9 mouse cellular contexts compared by ENCODE assay signal in the genomic region with DNA sequence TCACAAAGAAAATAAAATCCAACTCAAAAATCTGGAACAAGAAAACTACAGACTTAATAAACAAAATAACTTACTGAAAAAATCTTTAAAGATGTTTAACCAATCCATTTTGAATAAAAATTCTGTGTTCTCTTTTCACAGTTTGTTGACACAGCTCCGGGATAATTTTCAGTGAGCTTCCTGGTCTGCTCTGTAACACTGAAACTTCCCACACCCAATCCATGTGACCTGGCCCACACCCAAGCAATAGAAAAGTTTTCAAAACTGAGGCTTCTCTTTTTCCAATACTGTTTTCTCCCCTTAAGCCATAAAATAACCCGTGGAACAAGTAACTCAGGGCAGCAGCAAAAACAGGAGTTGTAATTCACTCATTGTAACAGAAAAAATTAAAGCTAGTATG. TPM values are rescaled to one million over a fixed set of nuclear protein-coding genes. Genes with fewer than 3 reads are reported as not detected.
DNase-seq lines count a peak whose midpoint lies in the region; ATAC-seq and TF ChIP-seq lines count a peak whose summit lies in the region.
"Had no signal": no experiment of that assay in that cellular context is flagged by ENCODE, and none has a peak within 500 bp of the region (broad histone marks: within the 10 kb centered on the region; RNA-seq: fewer than 3 reads in every experiment).

No protein-coding gene starts in this region.

- peaks cover 8% of the 10 kb centered on the region; the same call in 1 of the 2 replicates for H3K4me1 ChIP-seq in heart, embryonic 16.5 days (ENCODE audit: control insufficient read depth, insufficient read depth, low read length)
- H3K4me1 ChIP-seq in lung, adult 2 months (ENCODE audit: control insufficient read depth, insufficient read depth, low read length) = peaks cover 11% of the 10 kb centered on the region
- H3K4me1 ChIP-seq in cerebellum, adult 2 months (ENCODE audit: control insufficient read depth, insufficient read depth, low read length) = no peaks in the 10 kb centered on the region; the same call in 1 of the 2 replicates

- no peak overlapping the region for H3K9ac ChIP-seq in heart, embryonic 16.5 days (ENCODE audit: low read length)
- H3K9ac ChIP-seq: liver, embryonic 14.5 days had no signal

- peak overlapping the region; percentile 32; the same call in 1 of the 2 replicates for H3K27ac ChIP-seq in heart, embryonic 16.5 days (ENCODE audit: low read length)
- no peak overlapping the region for H3K27ac ChIP-seq in cerebellum, adult 2 months (ENCODE audit: insufficient read depth, low read length)
- H3K27ac ChIP-seq: liver, embryonic 14.5 days had no signal

- H3K36me3 ChIP-seq in heart, embryonic 16.5 days (ENCODE audit: control insufficient read depth, insufficient read depth) = no peaks in the 10 kb centered on the region; the same call in none of the 2 replicates

- ATAC-seq in heart, embryonic 16.5 days (replicated peaks; ENCODE audit: extremely low read depth, insufficient read depth, low FRiP score) = peak; percentile 37; the same call in 1 of the 2 replicates
- ATAC-seq in cerebellum, adult (ENCODE audit: insufficient number of reproducible peaks, low FRiP score, low TSS enrichment) = no peak

- TF ChIP-seq POLR2A in lung, adult 2 months (IDR thresholded peaks at IDR 0.05; ENCODE audit: borderline replicate concordance, extremely low read depth, low read depth, low read length) = no peak
- TF ChIP-seq POLR2A in cerebellum, adult 2 months (IDR thresholded peaks at IDR 0.05; ENCODE audit: borderline replicate concordance, insufficient read depth, low read length) = no peak

- no peak for TF ChIP-seq CTCF in lung, adult 2 months (IDR thresholded peaks at IDR 0.05; ENCODE audit: insufficient read depth, low read length)
- TF ChIP-seq CTCF in cerebellum, adult 2 months (IDR thresholded peaks at IDR 0.05; ENCODE audit: borderline replicate concordance, insufficient read depth, low read depth, low read length) = no peak

- no peak overlapping the region for H3K4me3 ChIP-seq in heart, embryonic 16.5 days (ENCODE audit: low read length)
- peak overlapping the region; percentile 71 for H3K4me3 ChIP-seq in lung, adult 2 months (replicated peaks; ENCODE audit: extremely low read depth, low read depth, low read length)
- no peak overlapping the region for H3K4me3 ChIP-seq in cerebellum, adult 2 months (replicated peaks; ENCODE audit: insufficient read depth, low read depth, low read length)

- H3K27me3 ChIP-seq in heart, embryonic 16.5 days (ENCODE audit: control insufficient read depth, insufficient read depth, low read length) = no peaks in the 10 kb centered on the region
- H3K27me3 ChIP-seq in cerebellum, adult 2 months (ENCODE audit: control insufficient read depth, insufficient read depth, low read length) = no peaks in the 10 kb centered on the region; the same call in 1 of the 2 replicates

- WGBS in heart, embryonic 16.5 days = 33% methylated on average over 2 of the region's 2 CpGs
- 6% methylated on average over 2 of the region's 2 CpGs for WGBS in lung, adult 2 months
- WGBS in cerebellum, adult 2 months = 48% methylated on average over 2 of the region's 2 CpGs

- no peaks in the 10 kb centered on the region for H3K9me3 ChIP-seq in heart, embryonic 16.5 days (replicated peaks; ENCODE audit: control insufficient read depth, low read length)

- DNase-seq in urinary bladder, postnatal 14 days (ENCODE audit: low spot score) = peak; percentile 76
- DNase-seq in urinary bladder, postnatal 4 days (ENCODE audit: low spot score in 2 of 2) = no peak
- peak; percentile 43 for DNase-seq in lung, adult 2 months
- DNase-seq in cerebellum, adult 2 months = no peak
- no peak for DNase-seq in frontal cortex, adult 2 months (ENCODE audit: extremely low spot score in 1 of 2, low spot score in 1 of 2)
- DNase-seq: cerebellum, adult 11-12 months had no signal

- H3K4me2 ChIP-seq in heart, embryonic 16.5 days (ENCODE audit: low read depth, low read length) = no peak overlapping the region

RNA-seq across cellular contexts. Expression of gene Il20rb, which starts 20.1 kb away (rescaled TPM):
- polyA plus RNA-seq in heart, embryonic 16.5 days (2015; fragmentation: Nextera tagmentation; extraction: Ambion mirVana) = 0.92 and 2.2 TPM in 2 replicates
- 2.7 and 5.9 TPM in 2 replicates for polyA plus RNA-seq in lung, adult 2 months (2012; rRNA removed)
- polyA plus RNA-seq in cerebellum, adult 2 months (2012; rRNA removed) = 76.5 and 79.5 TPM in 2 replicates
- 1.0 and 1.5 TPM in 2 replicates for polyA plus RNA-seq in frontal cortex, adult 2 months (2012; rRNA removed)

RNA-seq across cellular contexts. Expression of gene Nck1, which starts 39.3 kb away (rescaled TPM):
- 57.5 and 66.3 TPM in 2 replicates for polyA plus RNA-seq in heart, embryonic 16.5 days (2015; fragmentation: Nextera tagmentation; extraction: Ambion mirVana)
- polyA plus RNA-seq in lung, adult 2 months (2012; rRNA removed) = 4.3 and 8.7 TPM in 2 replicates
- polyA plus RNA-seq in cerebellum, adult 2 months (2012; rRNA removed) = 50.8 and 53.3 TPM in 2 replicates
- 28.0 and 31.8 TPM in 2 replicates for polyA plus RNA-seq in frontal cortex, adult 2 months (2012; rRNA removed)

Comparison
In these comparisons a context has a peak if more than half of its experiments do, and no peak if none do; other contexts are left out.
1. DNase-seq: peak in urinary bladder, postnatal 14 days (single experiment) and lung, adult 2 months (single experiment); none in urinary bladder, postnatal 4 days (0 of 2), cerebellum, adult 2 months (0 of 2) and frontal cortex, adult 2 months (0 of 2).
2. RNA of gene Il20rb, which starts 20.1 kb away (polyA plus RNA-seq): 76.5 to 79.5 TPM in cerebellum, adult 2 months; 2.7 to 5.9 TPM in lung, adult 2 months, 0.92 to 2.2 TPM in heart, embryonic 16.5 days and 1.0 to 1.5 TPM in frontal cortex, adult 2 months; every median in the first group is over 10 times any median in the second.